Mouse (Mus musculus): ENCODE measurements around the gene Sebox.
A peak's percentile ranks its signal among the peaks of the same experiment; 100 is the strongest.

DNA sequence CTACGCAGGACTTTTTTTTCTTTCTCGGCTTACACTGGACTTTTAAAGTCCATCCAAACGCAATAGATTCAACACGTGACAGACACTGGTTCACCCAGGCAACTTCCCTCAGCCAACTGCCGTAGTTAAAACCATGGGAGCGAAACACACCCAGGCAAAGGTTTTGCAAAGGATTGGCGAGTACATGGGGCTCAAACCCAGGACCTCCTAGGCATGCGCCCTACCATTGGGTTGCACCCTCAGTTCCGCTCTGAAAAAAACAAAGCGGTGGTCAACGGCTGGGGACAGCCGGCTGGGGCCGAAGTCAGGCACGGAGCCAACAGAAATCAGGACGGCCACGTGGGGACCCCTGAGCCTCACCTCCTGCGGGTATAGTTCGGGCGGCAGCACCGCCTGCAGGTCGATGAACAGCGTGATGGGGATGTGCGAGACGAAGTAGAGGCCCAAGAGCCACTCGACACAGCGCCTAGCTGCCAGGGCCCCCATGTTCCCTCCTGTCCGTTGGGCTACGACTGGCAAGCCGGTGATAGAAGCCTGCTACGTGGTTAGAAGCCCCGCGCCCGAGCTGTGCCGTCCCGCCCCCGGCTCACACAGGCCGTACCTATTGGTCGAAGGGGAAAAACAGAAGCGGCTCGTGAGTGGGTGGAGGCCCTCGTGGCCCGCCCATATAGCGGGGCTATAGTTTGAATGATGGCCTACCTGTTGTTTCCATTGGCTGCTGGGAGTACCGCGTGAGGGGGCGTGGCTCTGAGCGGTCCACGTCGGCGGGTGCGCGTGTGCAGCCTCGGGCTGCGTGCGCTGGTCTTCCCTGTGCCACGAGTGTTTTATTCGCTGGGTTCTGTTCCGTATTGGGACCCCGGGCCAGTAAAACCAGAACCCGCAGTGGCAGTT, 47.2 kb downstream of the Sebox start, which contains the start of gene Tmem97:
- peak; percentile 44 for TF ChIP-seq CTCF (IDR thresholded peaks at IDR 0.05; ENCODE audit: low read depth)
- no peak; the same call in 1 of the 2 replicates for TF ChIP-seq EP300 (IDR thresholded peaks at IDR 0.05; ENCODE audit: low read depth)

All from liver, postnatal 0 days (tissue).